Mouse (Mus musculus): Measurements from ENCODE around the gene A930033H14Rik. TPM values are rescaled to one million over a fixed set of nuclear protein-coding genes. Genes with fewer than 3 reads are reported as not detected.

A930033H14Rik gene
- polyA plus RNA-seq, 1 experiment from 2014 or later: 1.1 TPM

GRCm38 (mm10) chr10:69253075-69253685, 40.3 kb upstream of the A930033H14Rik start:
- Histone ChIP-seq H3K4me3 (ENCODE audit: low read depth, low read length) (no peak overlapping the region), H3K9ac (ENCODE audit: low read depth, low read length) (no peak overlapping the region), H3K4me2 (replicated peaks; ENCODE audit: low read depth, low read length) (no peak overlapping the region), H3K27me3 (ENCODE audit: control insufficient read depth, insufficient read depth, low read length) (no peaks in the 10 kb centered on the region), H3K36me3 (ENCODE audit: control insufficient read depth, insufficient read depth, low read length) (no peaks in the 10 kb centered on the region), H3K4me1 (replicated peaks; ENCODE audit: control insufficient read depth, insufficient read depth, low read length) (no peaks in the 10 kb centered on the region), H3K27ac (ENCODE audit: low read depth, low read length) (no peak overlapping the region), H3K9me3 (ENCODE audit: control insufficient read depth, low read length) (no peaks in the 10 kb centered on the region)
- ATAC-seq (ENCODE audit: low FRiP score) (no peak), DNase-seq (ENCODE audit: low spot score) (no peak)
- WGBS: 61% methylated on average over 5 of the region's 5 CpGs

- Histone ChIP-seq H3K4me3 (ENCODE audit: low read depth, low read length) (no peak overlapping the region), H3K4me2 (replicated peaks; ENCODE audit: low read depth, low read length) (no peak overlapping the region), H3K4me1 (replicated peaks; ENCODE audit: control insufficient read depth, insufficient read depth, low read length) (no peaks in the 10 kb centered on the region), H3K36me3 (ENCODE audit: control insufficient read depth, insufficient read depth, low read length) (no peaks in the 10 kb centered on the region), H3K27ac (ENCODE audit: low read depth, low read length) (no peak overlapping the region), H3K27me3 (ENCODE audit: control insufficient read depth, insufficient read depth, low read length) (no peaks in the 10 kb centered on the region), H3K9me3 (ENCODE audit: control insufficient read depth, low read length) (no peaks in the 10 kb centered on the region), H3K9ac (ENCODE audit: low read depth, low read length) (no peak overlapping the region)
- no peak for ATAC-seq (ENCODE audit: low FRiP score)
- WGBS: 90% methylated on average over 17 of the region's 17 CpGs
- DNase-seq (ENCODE audit: low spot score): no peak
Measured at GRCm38 (mm10) chr10:69252112-69253074, 39.5 kb upstream of the A930033H14Rik start.

- Histone ChIP-seq H3K9me3 (ENCODE audit: control insufficient read depth, low read length) (no peaks in the 10 kb centered on the region), H3K4me1 (replicated peaks; ENCODE audit: control insufficient read depth, insufficient read depth, low read length) (no peaks in the 10 kb centered on the region), H3K9ac (ENCODE audit: low read depth, low read length) (no peak overlapping the region), H3K27ac (ENCODE audit: low read depth, low read length) (no peak overlapping the region), H3K4me2 (replicated peaks; ENCODE audit: low read depth, low read length) (no peak overlapping the region), H3K27me3 (ENCODE audit: control insufficient read depth, insufficient read depth, low read length) (no peaks in the 10 kb centered on the region), H3K4me3 (ENCODE audit: low read depth, low read length) (no peak overlapping the region), H3K36me3 (ENCODE audit: control insufficient read depth, insufficient read depth, low read length) (no peaks in the 10 kb centered on the region)
- no peak for ATAC-seq (ENCODE audit: low FRiP score)
- WGBS: 93% methylated on average over 6 of the region's 6 CpGs
- DNase-seq (ENCODE audit: low spot score): no peak
Measured at GRCm38 (mm10) chr10:69251254-69251653, 38.4 kb upstream of the A930033H14Rik start.

- no peak overlapping the region for H3K4me2 ChIP-seq (replicated peaks; ENCODE audit: low read depth, low read length)
- H3K9me3 ChIP-seq (ENCODE audit: control insufficient read depth, low read length): no peaks in the 10 kb centered on the region
- 93% methylated on average over 29 of the region's 29 CpGs for WGBS
- no peak overlapping the region for H3K4me3 ChIP-seq (ENCODE audit: low read depth, low read length)
- no peak for DNase-seq (ENCODE audit: low spot score)
- no peak overlapping the region for H3K9ac ChIP-seq (ENCODE audit: low read depth, low read length)
- no peak for ATAC-seq (ENCODE audit: low FRiP score)
- H3K27ac ChIP-seq (ENCODE audit: low read depth, low read length): no peak overlapping the region
- no peaks in the 10 kb centered on the region for H3K36me3 ChIP-seq (ENCODE audit: control insufficient read depth, insufficient read depth, low read length)
- H3K4me1 ChIP-seq (replicated peaks; ENCODE audit: control insufficient read depth, insufficient read depth, low read length): no peaks in the 10 kb centered on the region
- no peaks in the 10 kb centered on the region for H3K27me3 ChIP-seq (ENCODE audit: control insufficient read depth, insufficient read depth, low read length)
Measured at GRCm38 (mm10) chr10:69248261-69249160, 35.6 kb upstream of the A930033H14Rik start.

GRCm38 (mm10) chr10:69247311-69248033, 34.6 kb upstream of the A930033H14Rik start:
- 93% methylated on average over 7 of the region's 7 CpGs for WGBS
- Histone ChIP-seq H3K27me3 (ENCODE audit: control insufficient read depth, insufficient read depth, low read length) (no peaks in the 10 kb centered on the region), H3K4me2 (replicated peaks; ENCODE audit: low read depth, low read length) (no peak overlapping the region), H3K4me3 (ENCODE audit: low read depth, low read length) (no peak overlapping the region), H3K4me1 (replicated peaks; ENCODE audit: control insufficient read depth, insufficient read depth, low read length) (no peaks in the 10 kb centered on the region), H3K27ac (ENCODE audit: low read depth, low read length) (no peak overlapping the region), H3K36me3 (ENCODE audit: control insufficient read depth, insufficient read depth, low read length) (no peaks in the 10 kb centered on the region), H3K9me3 (ENCODE audit: control insufficient read depth, low read length) (no peaks in the 10 kb centered on the region), H3K9ac (ENCODE audit: low read depth, low read length) (no peak overlapping the region)
- ATAC-seq (ENCODE audit: low FRiP score) (no peak), DNase-seq (ENCODE audit: low spot score) (no peak)

GRCm38 (mm10) chr10:69246762-69247161, 33.9 kb upstream of the A930033H14Rik start:
- H3K4me3 ChIP-seq (ENCODE audit: low read depth, low read length): no peak overlapping the region
- DNase-seq (ENCODE audit: low spot score) (no peak), ATAC-seq (ENCODE audit: low FRiP score) (no peak)
- 74% methylated on average over 3 of the region's 3 CpGs for WGBS
- no peaks in the 10 kb centered on the region for H3K27me3 ChIP-seq (ENCODE audit: control insufficient read depth, insufficient read depth, low read length)
- H3K4me2 ChIP-seq (replicated peaks; ENCODE audit: low read depth, low read length): no peak overlapping the region
- H3K27ac ChIP-seq (ENCODE audit: low read depth, low read length): no peak overlapping the region
- H3K36me3 ChIP-seq (ENCODE audit: control insufficient read depth, insufficient read depth, low read length): no peaks in the 10 kb centered on the region
- H3K9me3 ChIP-seq (ENCODE audit: control insufficient read depth, low read length): no peaks in the 10 kb centered on the region
- H3K4me1 ChIP-seq (replicated peaks; ENCODE audit: control insufficient read depth, insufficient read depth, low read length): no peaks in the 10 kb centered on the region
- no peak overlapping the region for H3K9ac ChIP-seq (ENCODE audit: low read depth, low read length)

- Histone ChIP-seq H3K36me3 (ENCODE audit: control insufficient read depth, insufficient read depth, low read length) (no peaks in the 10 kb centered on the region), H3K27me3 (ENCODE audit: control insufficient read depth, insufficient read depth, low read length) (no peaks in the 10 kb centered on the region), H3K27ac (ENCODE audit: low read depth, low read length) (no peak overlapping the region), H3K4me1 (replicated peaks; ENCODE audit: control insufficient read depth, insufficient read depth, low read length) (no peaks in the 10 kb centered on the region), H3K4me3 (ENCODE audit: low read depth, low read length) (no peak overlapping the region), H3K4me2 (replicated peaks; ENCODE audit: low read depth, low read length) (no peak overlapping the region), H3K9me3 (ENCODE audit: control insufficient read depth, low read length) (no peaks in the 10 kb centered on the region), H3K9ac (ENCODE audit: low read depth, low read length) (no peak overlapping the region)
- ATAC-seq (ENCODE audit: low FRiP score): no peak
- WGBS: 92% methylated on average over 10 of the region's 10 CpGs
- no peak for DNase-seq (ENCODE audit: low spot score)
Measured at GRCm38 (mm10) chr10:69245906-69246668, 33.2 kb upstream of the A930033H14Rik start.
